Mouse (Mus musculus) C3H10T1/2 (cell line): ENCODE data around the gene Arid2. TPM values are rescaled to one million over a fixed set of nuclear protein-coding genes. Genes with fewer than 3 reads are reported as not detected.

Experiments used
- polyA plus RNA-seq, 2 experiments: library from polyadenylated mRNA; unstranded; fragments of >200 nt; fragmentation: generic; extraction: Trizol; gene quantifications; one replicate each; pipeline ENCODE4 v1.2.1; 2012; ENCODE audit warnings: missing spikeins in 2 of 2

Gene Arid2
- 1 to 10 TPM; 1.5 to 9.9 TPM for polyA plus RNA-seq

GRCm38 (mm10) chr15:96287369-96287975 lies at the start of gene Arid2:
TSS of gene Arid2 (plus strand) at chr15:96287518.

Other genes starting within 250 kb of the Arid2 start
- gene Scaf11, start 173.3 kb downstream of the Arid2 start, polyA plus RNA-seq = 10 to 100 TPM in 1 of 2 experiments, 1 to 10 TPM in 1; 2.7 to 16.3 TPM